In genomic region chr5:50033660-50034059, GRCm38 (mm10) we compare ENCODE assay signal across 16 mouse cellular contexts. TPM values are rescaled to one million over a fixed set of nuclear protein-coding genes. Genes with fewer than 3 reads are reported as not detected.
DNase-seq lines count a peak whose midpoint lies in the region; ATAC-seq and TF ChIP-seq lines count a peak whose summit lies in the region.
"Had no signal": no experiment of that assay in that cellular context is flagged by ENCODE, and none has a peak within 500 bp of the region (broad histone marks: within the 10 kb centered on the region; RNA-seq: fewer than 3 reads in every experiment).

No protein-coding gene starts in this region.

- H3K36me3 ChIP-seq in forebrain, embryonic 10.5 days (replicated peaks) = peaks cover 4% of the 10 kb centered on the region; the same call in 1 of the 2 replicates
- no peaks in the 10 kb centered on the region for H3K36me3 ChIP-seq in forebrain, embryonic 16.5 days (ENCODE audit: control insufficient read depth, insufficient read depth)
- H3K36me3 ChIP-seq in heart, embryonic 16.5 days (ENCODE audit: control insufficient read depth, insufficient read depth) = no peaks in the 10 kb centered on the region
- H3K36me3 ChIP-seq in midbrain, embryonic 10.5 days = no peaks in the 10 kb centered on the region
- H3K36me3 ChIP-seq in midbrain, embryonic 13.5 days = no peaks in the 10 kb centered on the region
- H3K36me3 ChIP-seq in kidney, postnatal 0 days (ENCODE audit: insufficient read depth, low read length) = no peaks in the 10 kb centered on the region
- H3K36me3 ChIP-seq: forebrain, embryonic 12.5 days; hindbrain, embryonic 12.5 days; liver, embryonic 12.5 days; stomach, embryonic 15.5 days had no signal

- WGBS in forebrain, embryonic 10.5 days = 33% methylated on average over 9 of the region's 9 CpGs
- 30% methylated on average over 9 of the region's 9 CpGs for WGBS in forebrain, embryonic 16.5 days
- WGBS in heart, embryonic 16.5 days = 74% methylated on average over 9 of the region's 9 CpGs
- 27% methylated on average over 9 of the region's 9 CpGs for WGBS in midbrain, embryonic 10.5 days
- 14% methylated on average over 9 of the region's 9 CpGs for WGBS in midbrain, embryonic 13.5 days
- 35% methylated on average over 9 of the region's 9 CpGs for WGBS in kidney, postnatal 0 days

- no peak overlapping the region for H3K4me3 ChIP-seq in forebrain, embryonic 10.5 days
- no peak overlapping the region for H3K4me3 ChIP-seq in forebrain, embryonic 16.5 days (replicated peaks; ENCODE audit: low read length)
- H3K4me3 ChIP-seq in heart, embryonic 16.5 days (ENCODE audit: low read length) = no peak overlapping the region
- peak overlapping the region; percentile 9; the same call in 1 of the 2 replicates for H3K4me3 ChIP-seq in midbrain, embryonic 10.5 days
- H3K4me3 ChIP-seq in midbrain, embryonic 13.5 days (replicated peaks) = no peak overlapping the region
- H3K4me3 ChIP-seq in kidney, postnatal 0 days (replicated peaks; ENCODE audit: low read depth, low read length) = no peak overlapping the region
- H3K4me3 ChIP-seq: forebrain, embryonic 12.5 days; hindbrain, embryonic 12.5 days; liver, embryonic 12.5 days; stomach, embryonic 15.5 days had no signal

- 0 out of 2 replicates have a peak overlapping the region, but pooled peaks have one; percentile 30 for H3K27ac ChIP-seq in forebrain, embryonic 10.5 days
- H3K27ac ChIP-seq in forebrain, embryonic 16.5 days (ENCODE audit: low read length) = no peak overlapping the region
- H3K27ac ChIP-seq in heart, embryonic 16.5 days (ENCODE audit: low read length) = peak overlapping the region; percentile 84
- peak overlapping the region; percentile 59 for H3K27ac ChIP-seq in midbrain, embryonic 10.5 days (replicated peaks)
- H3K27ac ChIP-seq in midbrain, embryonic 13.5 days = no peak overlapping the region
- H3K27ac ChIP-seq in kidney, postnatal 0 days = peak overlapping the region; percentile 81
- H3K27ac ChIP-seq: forebrain, embryonic 12.5 days; hindbrain, embryonic 12.5 days; liver, embryonic 12.5 days; macrophage; stomach, embryonic 15.5 days had no signal

- H3K9me3 ChIP-seq in forebrain, embryonic 10.5 days = no peaks in the 10 kb centered on the region
- no peaks in the 10 kb centered on the region for H3K9me3 ChIP-seq in forebrain, embryonic 16.5 days (ENCODE audit: control insufficient read depth, low read length)
- no peaks in the 10 kb centered on the region for H3K9me3 ChIP-seq in heart, embryonic 16.5 days (replicated peaks; ENCODE audit: control insufficient read depth, low read length)
- no peaks in the 10 kb centered on the region for H3K9me3 ChIP-seq in midbrain, embryonic 10.5 days (replicated peaks)
- no peaks in the 10 kb centered on the region for H3K9me3 ChIP-seq in midbrain, embryonic 13.5 days
- H3K9me3 ChIP-seq in kidney, postnatal 0 days (replicated peaks; ENCODE audit: low read length) = no peaks in the 10 kb centered on the region
- H3K9me3 ChIP-seq: forebrain, embryonic 12.5 days; hindbrain, embryonic 12.5 days; liver, embryonic 12.5 days; stomach, embryonic 15.5 days had no signal

- no peak overlapping the region for H3K9ac ChIP-seq in forebrain, embryonic 16.5 days (replicated peaks; ENCODE audit: low read depth, low read length)
- peak overlapping the region; percentile 38; the same call in 1 of the 2 replicates for H3K9ac ChIP-seq in heart, embryonic 16.5 days (ENCODE audit: low read length)
- H3K9ac ChIP-seq in midbrain, embryonic 13.5 days (replicated peaks) = no peak overlapping the region
- no peak overlapping the region for H3K9ac ChIP-seq in kidney, postnatal 0 days (ENCODE audit: low read depth, low read length)
- H3K9ac ChIP-seq: forebrain, embryonic 12.5 days; hindbrain, embryonic 12.5 days; liver, embryonic 12.5 days; lung, embryonic 14.5 days; stomach, embryonic 15.5 days had no signal

- H3K4me1 ChIP-seq in forebrain, embryonic 10.5 days = peaks cover 67% of the 10 kb centered on the region
- peaks cover 16% of the 10 kb centered on the region for H3K4me1 ChIP-seq in forebrain, embryonic 16.5 days (replicated peaks; ENCODE audit: control insufficient read depth, insufficient read depth, low read length)
- H3K4me1 ChIP-seq in heart, embryonic 16.5 days (ENCODE audit: control insufficient read depth, insufficient read depth, low read length) = peaks cover 42% of the 10 kb centered on the region
- H3K4me1 ChIP-seq in midbrain, embryonic 10.5 days = peaks cover 60% of the 10 kb centered on the region
- peaks cover 31% of the 10 kb centered on the region for H3K4me1 ChIP-seq in midbrain, embryonic 13.5 days (replicated peaks)
- peaks cover 46% of the 10 kb centered on the region for H3K4me1 ChIP-seq in kidney, postnatal 0 days (replicated peaks; ENCODE audit: insufficient read depth, low read length)

- intact Hi-C loops in heart, postnatal 25 days (cut with DNase I) = loop anchor here (5.0 kb wide), 1 partner anchor 56 kb away; no protein-coding TSS in a partner anchor

- no peak for ATAC-seq in forebrain, embryonic 16.5 days
- no peak for ATAC-seq in heart, embryonic 16.5 days (replicated peaks; ENCODE audit: extremely low read depth, insufficient read depth, low FRiP score)
- no peak for ATAC-seq in midbrain, embryonic 13.5 days
- no peak for ATAC-seq in kidney, postnatal 0 days (replicated peaks; ENCODE audit: low FRiP score, low read depth)

- TF ChIP-seq CTCF in kidney, postnatal 0 days (IDR thresholded peaks at IDR 0.05; ENCODE audit: low read depth) = no peak

- no peak for DNase-seq in forebrain, embryonic 10.5 days (ENCODE audit: extremely low spot score, low spot score)
- DNase-seq in heart, postnatal 25 days (ENCODE audit: low spot score) = no peak
- peak; percentile 34 for DNase-seq in midbrain, embryonic 10.5 days (ENCODE audit: low spot score)
- DNase-seq in kidney, postnatal 0 days (ENCODE audit: low spot score) = peak; percentile 46
- DNase-seq in frontal cortex, postnatal 10 days (ENCODE audit: low spot score in 2 of 2) = no peak
- DNase-seq: cerebellum, adult 18-20 months; lung, embryonic 14.5 days; right cerebral cortex, postnatal 14 days had no signal

- H3K4me2 ChIP-seq in forebrain, embryonic 16.5 days (ENCODE audit: low read length) = no peak overlapping the region
- H3K4me2 ChIP-seq in heart, embryonic 16.5 days (ENCODE audit: low read depth, low read length) = peak overlapping the region; percentile 22
- no peak overlapping the region for H3K4me2 ChIP-seq in midbrain, embryonic 13.5 days (replicated peaks)
- peak overlapping the region; percentile 21; the same call in 1 of the 2 replicates for H3K4me2 ChIP-seq in kidney, postnatal 0 days (ENCODE audit: low read length)
- H3K4me2 ChIP-seq: forebrain, embryonic 12.5 days; hindbrain, embryonic 12.5 days; liver, embryonic 12.5 days; lung, embryonic 14.5 days; stomach, embryonic 15.5 days had no signal

- H3K27me3 ChIP-seq in forebrain, embryonic 10.5 days (ENCODE audit: poor library complexity, severe bottlenecking) = no peaks in the 10 kb centered on the region
- no peaks in the 10 kb centered on the region for H3K27me3 ChIP-seq in forebrain, embryonic 16.5 days (replicated peaks; ENCODE audit: control insufficient read depth, insufficient read depth, low read length)
- no peaks in the 10 kb centered on the region for H3K27me3 ChIP-seq in heart, embryonic 16.5 days (ENCODE audit: control insufficient read depth, insufficient read depth, low read length)
- H3K27me3 ChIP-seq in midbrain, embryonic 10.5 days (ENCODE audit: low read depth, poor library complexity, severe bottlenecking) = no peaks in the 10 kb centered on the region
- no peaks in the 10 kb centered on the region for H3K27me3 ChIP-seq in midbrain, embryonic 13.5 days
- no peaks in the 10 kb centered on the region for H3K27me3 ChIP-seq in kidney, postnatal 0 days (ENCODE audit: insufficient read depth, low read length)
- H3K27me3 ChIP-seq: forebrain, embryonic 12.5 days; hindbrain, embryonic 12.5 days; liver, embryonic 12.5 days; stomach, embryonic 15.5 days had no signal

RNA-seq across cellular contexts. Expression of gene Adgra3, which starts 25.1 kb away (rescaled TPM):
- 34.9 and 38.1 TPM in 2 replicates for polyA plus RNA-seq in forebrain, embryonic 10.5 days (2016; fragmentation: Nextera tagmentation; extraction: Ambion mirVana)
- 18.5 and 19.6 TPM in 2 replicates for polyA plus RNA-seq in forebrain, embryonic 16.5 days (2015; fragmentation: Nextera tagmentation; extraction: Ambion mirVana)
- polyA plus RNA-seq in heart, embryonic 16.5 days (2015; fragmentation: Nextera tagmentation; extraction: Ambion mirVana) = 9.8 and 14.5 TPM in 2 replicates
- total RNA-seq in heart, postnatal 25 days (2021) = 10 to 100 TPM; 15.7 to 20.6 TPM
- polyA plus RNA-seq in midbrain, embryonic 10.5 days (2016; fragmentation: Nextera tagmentation; extraction: Ambion mirVana) = 37.1 and 38.6 TPM in 2 replicates
- 16.5 and 21.4 TPM in 2 replicates for polyA plus RNA-seq in midbrain, embryonic 13.5 days (2015; fragmentation: Nextera tagmentation; extraction: Ambion mirVana)
- 33.2 and 36.7 TPM in 2 replicates for polyA plus RNA-seq in kidney, postnatal 0 days (2015; fragmentation: Nextera tagmentation; extraction: Ambion mirVana)

Comparison
In these comparisons a context has a peak if more than half of its experiments do, and no peak if none do; other contexts are left out.
1. H3K27ac ChIP-seq: peak in forebrain, embryonic 10.5 days (single experiment), heart, embryonic 16.5 days (single experiment), midbrain, embryonic 10.5 days (single experiment) and kidney, postnatal 0 days (single experiment); none in forebrain, embryonic 16.5 days (single experiment) and midbrain, embryonic 13.5 days (single experiment).
2. DNase-seq: peak in midbrain, embryonic 10.5 days (single experiment) and kidney, postnatal 0 days (single experiment); none in forebrain, embryonic 10.5 days (single experiment), heart, postnatal 25 days (single experiment) and frontal cortex, postnatal 10 days (0 of 2).
3. H3K4me2 ChIP-seq: peak in heart, embryonic 16.5 days (single experiment) and kidney, postnatal 0 days (single experiment); none in forebrain, embryonic 16.5 days (single experiment) and midbrain, embryonic 13.5 days (single experiment).